Mouse (Mus musculus) heart, adult 2 months (tissue): ENCODE measurements at regions not wholly inside any gene's neighbourhood (a gene's known extent, or its start where the extent isn't known, plus 50 kb on each side); places are given as distances from the start of the nearest gene placed in this dataset.

ENCODE experiments used
- DNase-seq, 2 experiments: peaks; one replicate each; pipeline ENCODE4 v3.0.0; 2021
- H3K27ac ChIP-seq: fragments of 200-600 bp; 2 replicates; pipeline ENCODE4 v1.8.1; 2022
- H3K27me3 ChIP-seq: fragments of 200-500 bp; 2 replicates; pipeline ENCODE4 v1.6.1; 2012; ENCODE audit warnings: mild to moderate bottlenecking, low read length, inconsistent platforms, mixed read lengths; ENCODE audit not compliant: control insufficient read depth, insufficient read depth
- H3K36me3 ChIP-seq: fragments of 200-500 bp; 2 replicates; pipeline ENCODE4 v1.6.1; 2012; ENCODE audit warnings: low read length, inconsistent platforms; ENCODE audit not compliant: control insufficient read depth, insufficient read depth
- H3K4me1 ChIP-seq: fragments of 200-500 bp; 2 replicates; pipeline ENCODE4 v1.6.1; 2011; ENCODE audit warnings: low read length; ENCODE audit not compliant: control insufficient read depth, insufficient read depth
- H3K4me3 ChIP-seq: fragments of 200-600 bp; 2 replicates; pipeline ENCODE4 v1.8.1; 2022
- H3K79me2 ChIP-seq: fragments of 200-500 bp; replicated peaks from 2 replicates; pipeline ENCODE4 v1.6.1; 2012; ENCODE audit warnings: mild to moderate bottlenecking, inconsistent platforms, low read length, moderate library complexity, mixed read lengths; ENCODE audit not compliant: control insufficient read depth, insufficient read depth
- H3K9ac ChIP-seq: fragments of 200-500 bp; 2 replicates; pipeline ENCODE4 v1.6.1; 2012; ENCODE audit warnings: low read depth, mild to moderate bottlenecking, control low read depth, inconsistent platforms, low read length, mixed read lengths
- CTCF ChIP-seq: fragments of 200-600 bp; IDR thresholded peaks from 2 replicates; pipeline ENCODE4 v1.8.1; 2022; ENCODE audit warnings: antibody characterized with exemption, mild to moderate bottlenecking, moderate library complexity
- EP300 ChIP-seq: fragments of 200-500 bp; IDR thresholded peaks from 2 replicates; pipeline ENCODE4 v1.6.1; 2011; ENCODE audit warnings: low read depth, low read length, control low read depth; ENCODE audit not compliant: insufficient read depth
- POLR2A ChIP-seq: fragments of 200-500 bp; IDR thresholded peaks from 2 replicates; pipeline ENCODE4 v1.6.1; 2011; ENCODE audit warnings: mild to moderate bottlenecking, low read depth, low read length, control low read depth; ENCODE audit not compliant: insufficient read depth
- WGBS: fragments of 180-500 bp; shearing (Covaris S2); methylation state at CpG from one replicate; pipeline ENCODE4 v1.1.7; 2018; 5-methylcytosine and 5-hydroxymethylcytosine counted together
- intact Hi-C: fragments of 180-260 bp; cut with DNase I; formaldehyde crosslinking; loops from one replicate; pipeline ENCODE4 v1.15.1; 2025

- H3K27me3 ChIP-seq = no peaks in the 10 kb centered on the region
- H3K9ac ChIP-seq = no peak overlapping the region
- no peak overlapping the region for H3K27ac ChIP-seq
- H3K79me2 ChIP-seq = no peaks in the 10 kb centered on the region
- no peak overlapping the region for H3K4me3 ChIP-seq
- peaks cover 1% of the 10 kb centered on the region; the same call in 1 of the 2 replicates for H3K4me1 ChIP-seq
- no peak for TF ChIP-seq EP300
- TF ChIP-seq CTCF = no peak
- TF ChIP-seq POLR2A = no peak
- 31% methylated on average over 4 of the region's 4 CpGs for WGBS
- no peaks in the 10 kb centered on the region for H3K36me3 ChIP-seq
- DNase-seq = no peak
- intact Hi-C loops = loop anchor here (10.0 kb wide), 1 partner anchor 246 kb away; no protein-coding TSS in a partner anchor
Measured at GRCm38 (mm10) chr10:44749206-44749605, 220.9 kb upstream of the Prdm1 start.

DNA sequence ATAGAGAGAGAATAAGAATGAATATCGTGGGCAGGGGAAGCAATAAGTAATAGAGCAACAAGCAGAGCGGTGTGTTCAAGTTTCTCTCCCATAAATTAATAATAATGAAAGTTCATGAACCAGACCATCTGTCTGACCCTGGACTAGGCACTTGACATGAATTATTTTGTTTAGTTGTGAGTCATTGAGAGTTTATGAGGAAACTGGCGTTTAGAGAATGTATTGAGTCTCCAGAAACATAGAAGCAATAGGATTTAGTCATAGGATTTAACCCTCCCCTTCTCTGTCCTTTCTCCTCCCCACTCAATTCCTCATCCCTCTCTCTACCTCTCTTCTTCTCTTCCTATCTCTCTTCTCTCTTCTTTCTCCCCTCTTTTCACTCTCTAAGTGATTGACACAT is 219.1 kb upstream of the Prdm1 start:
- intact Hi-C loops = loop anchor here (10.0 kb wide), 1 partner anchor 247 kb away; no protein-coding TSS in a partner anchor
- TF ChIP-seq EP300 = no peak
- no peak for TF ChIP-seq POLR2A
- TF ChIP-seq CTCF = no peak
- Histone ChIP-seq H3K79me2 (no peaks in the 10 kb centered on the region), H3K27me3 (no peaks in the 10 kb centered on the region), H3K9ac (no peak overlapping the region), H3K36me3 (no peaks in the 10 kb centered on the region), H3K4me1 (peaks cover 1% of the 10 kb centered on the region; the same call in 1 of the 2 replicates), H3K4me3 (no peak overlapping the region), H3K27ac (no peak overlapping the region)
- no peak for DNase-seq
- 85% methylated on average over 3 of the region's 3 CpGs for WGBS

DNA sequence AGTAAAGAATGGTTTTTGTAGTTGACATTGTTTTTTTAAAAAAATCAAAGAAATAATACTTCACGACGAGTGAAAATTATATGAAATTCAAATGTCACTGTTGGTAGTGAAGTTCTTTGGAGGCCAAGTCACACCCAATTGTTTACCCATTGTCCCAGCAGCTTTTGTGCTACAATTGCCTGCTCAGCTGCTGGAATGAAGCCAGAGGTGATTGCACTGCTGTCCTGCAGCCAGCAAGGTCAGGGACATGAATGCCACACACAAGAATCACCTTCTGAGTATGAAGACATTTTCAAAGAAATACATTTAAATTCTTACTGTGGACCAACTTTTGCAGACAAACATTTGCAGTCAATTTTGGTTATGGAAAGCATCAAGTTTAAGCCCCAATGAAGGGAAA is 215.9 kb upstream of the Prdm1 start:
- Histone ChIP-seq H3K4me1 (peaks cover 1% of the 10 kb centered on the region; the same call in 1 of the 2 replicates), H3K4me3 (no peak overlapping the region), H3K27ac (no peak overlapping the region), H3K79me2 (no peaks in the 10 kb centered on the region), H3K36me3 (no peaks in the 10 kb centered on the region), H3K9ac (no peak overlapping the region), H3K27me3 (no peaks in the 10 kb centered on the region)
- intact Hi-C loops = loop anchor here (10.0 kb wide), 1 partner anchor 251 kb away; no protein-coding TSS in a partner anchor
- DNase-seq = peak; percentile 49 to 61
- TF ChIP-seq EP300 (0 out of 2 replicates have a peak, but pooled peaks have one; percentile 33), POLR2A (no peak), CTCF (no peak)
- 31% methylated on average over 2 of the region's 2 CpGs for WGBS

DNA sequence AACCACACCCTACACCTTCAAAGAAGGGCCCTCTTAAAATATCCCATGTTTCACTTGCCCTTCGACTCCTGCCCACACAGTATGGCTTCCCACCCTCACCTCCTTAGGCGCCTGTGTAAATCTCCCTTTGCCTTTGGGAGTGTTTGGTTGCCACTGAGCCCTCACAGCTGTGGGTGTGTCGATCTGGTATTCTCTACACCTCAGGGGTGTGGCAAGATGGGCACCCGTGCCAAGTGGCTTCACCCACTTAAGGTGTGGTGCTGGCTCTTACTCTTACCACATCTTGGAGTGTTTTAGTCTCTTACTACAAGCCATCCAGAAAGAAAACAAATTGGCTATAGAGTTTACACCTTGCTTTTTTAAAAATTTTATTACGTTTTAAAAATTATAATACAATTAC is 205.3 kb upstream of the Prdm1 start:
- intact Hi-C loops = no loop called here

DNA sequence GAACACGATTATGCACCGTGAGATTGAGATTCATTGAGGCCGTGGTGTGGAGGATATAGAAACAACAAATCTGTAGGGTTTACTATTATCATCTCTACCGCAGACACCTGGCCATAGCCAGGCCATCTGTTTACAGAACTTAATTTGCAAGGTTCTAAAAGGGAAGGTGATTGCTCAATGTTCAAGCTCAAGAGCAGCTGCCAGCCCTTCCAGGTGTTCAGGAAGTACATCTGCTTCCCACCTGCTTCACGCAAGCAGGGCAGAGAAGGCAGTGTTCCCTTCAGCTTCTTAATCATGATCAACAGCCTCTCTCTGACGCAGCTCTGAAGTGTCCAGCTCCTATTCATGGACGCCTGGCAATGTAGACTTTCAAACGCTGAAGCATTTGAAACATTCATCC is 202.4 kb upstream of the Prdm1 start:
- Histone ChIP-seq H3K9ac (no peak overlapping the region), H3K4me1 (peaks cover 3% of the 10 kb centered on the region), H3K79me2 (no peaks in the 10 kb centered on the region), H3K27ac (no peak overlapping the region), H3K4me3 (no peak overlapping the region), H3K27me3 (no peaks in the 10 kb centered on the region), H3K36me3 (no peaks in the 10 kb centered on the region)
- DNase-seq = no peak
- intact Hi-C loops = no loop called here
- 75% methylated on average over 8 of the region's 8 CpGs for WGBS
- no peak for TF ChIP-seq EP300
- no peak for TF ChIP-seq POLR2A
- no peak for TF ChIP-seq CTCF

More for the DNA sequence above, 205.3 kb upstream of the Prdm1 start:
- H3K27me3 ChIP-seq = no peaks in the 10 kb centered on the region
- no peak for TF ChIP-seq EP300
- TF ChIP-seq CTCF = no peak
- TF ChIP-seq POLR2A = no peak
- no peaks in the 10 kb centered on the region for H3K79me2 ChIP-seq
- no peaks in the 10 kb centered on the region for H3K36me3 ChIP-seq
- no peak overlapping the region for H3K27ac ChIP-seq
- no peak overlapping the region for H3K4me3 ChIP-seq
- no peak for DNase-seq
- 72% methylated on average over 5 of the region's 5 CpGs for WGBS
- peaks cover 3% of the 10 kb centered on the region for H3K4me1 ChIP-seq
- H3K9ac ChIP-seq = no peak overlapping the region

DNA sequence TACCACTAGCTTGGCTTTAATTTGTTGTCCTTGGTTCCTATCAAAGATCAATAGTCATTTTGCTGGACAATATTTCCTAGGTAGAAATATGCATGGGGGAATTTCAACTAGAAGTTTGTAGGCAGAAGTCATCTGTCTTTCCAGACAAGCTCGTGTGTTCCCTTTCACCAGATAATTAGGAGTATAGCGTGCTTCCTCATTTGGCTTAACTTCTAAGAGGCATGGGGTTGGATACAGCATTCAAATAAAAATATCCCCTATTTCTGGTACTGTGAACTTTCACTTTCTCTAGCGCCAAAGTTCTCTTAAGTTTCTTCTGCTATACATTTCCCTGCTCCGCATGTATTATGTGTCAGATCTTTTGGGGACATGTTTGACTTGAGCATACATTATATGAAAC is 200.7 kb upstream of the Prdm1 start:
- no peak overlapping the region for H3K27ac ChIP-seq
- H3K9ac ChIP-seq = no peak overlapping the region
- H3K27me3 ChIP-seq = no peaks in the 10 kb centered on the region
- H3K4me3 ChIP-seq = no peak overlapping the region
- no peaks in the 10 kb centered on the region for H3K36me3 ChIP-seq
- 83% methylated on average over 4 of the region's 4 CpGs for WGBS
- no peak for TF ChIP-seq CTCF
- no peak for TF ChIP-seq EP300
- TF ChIP-seq POLR2A = no peak
- H3K4me1 ChIP-seq = peaks cover 3% of the 10 kb centered on the region
- H3K79me2 ChIP-seq = no peaks in the 10 kb centered on the region
- no peak for DNase-seq
- intact Hi-C loops = no loop called here
